Mouse (Mus musculus) lung, postnatal 4 days (tissue): ENCODE measurements around the gene Rpl6.
"Not testable (repeated sequence)": the region's sequence is repeated elsewhere in the genome, so short reads cannot be mapped to it uniquely, and the experiment has no call there.

Experiments
- DNase-seq, 2 experiments: peaks; one replicate each; pipeline ENCODE4 v3.0.0; 2021

The Rpl6 gene

DNA sequence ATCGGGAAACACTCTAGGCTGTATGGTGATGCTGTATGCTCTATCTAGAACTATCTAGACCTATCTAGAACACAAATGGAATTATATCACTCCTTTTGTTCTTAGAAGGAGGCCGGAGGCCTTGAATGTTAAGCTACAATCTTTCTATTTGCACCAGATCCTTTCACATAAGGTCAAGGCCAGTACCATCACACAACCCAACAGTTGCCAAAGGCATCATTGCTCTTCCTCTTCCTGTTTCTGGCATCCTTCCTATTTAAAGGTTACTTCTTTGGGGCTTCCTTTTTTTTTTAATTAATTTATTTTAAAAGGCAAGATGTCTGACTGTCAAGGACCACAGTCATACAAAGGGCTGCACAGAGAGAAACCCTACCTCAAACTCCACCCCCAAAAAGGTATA, 6.9 kb upstream of the Rpl6 start:
- no peak for DNase-seq

DNA sequence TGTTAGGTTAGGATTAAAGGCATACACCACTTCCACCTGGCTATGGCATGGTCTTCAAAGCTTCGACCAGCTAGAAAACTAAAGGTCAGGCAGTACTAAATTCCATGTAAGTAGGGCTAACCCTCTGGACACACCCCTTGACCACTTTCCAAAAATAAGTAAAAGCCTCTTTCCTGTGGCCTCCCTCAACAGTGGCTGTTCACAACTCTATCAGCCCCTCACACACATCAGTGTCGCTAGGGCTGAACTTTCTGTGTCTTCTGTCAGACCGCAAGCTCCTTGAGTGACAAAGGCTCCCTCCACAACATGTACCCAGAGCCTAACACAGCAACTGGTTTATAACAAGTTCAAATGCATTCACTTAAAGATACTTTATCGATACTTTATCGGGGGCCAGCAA, 5.9 kb upstream of the Rpl6 start:
- DNase-seq = no peak

DNA sequence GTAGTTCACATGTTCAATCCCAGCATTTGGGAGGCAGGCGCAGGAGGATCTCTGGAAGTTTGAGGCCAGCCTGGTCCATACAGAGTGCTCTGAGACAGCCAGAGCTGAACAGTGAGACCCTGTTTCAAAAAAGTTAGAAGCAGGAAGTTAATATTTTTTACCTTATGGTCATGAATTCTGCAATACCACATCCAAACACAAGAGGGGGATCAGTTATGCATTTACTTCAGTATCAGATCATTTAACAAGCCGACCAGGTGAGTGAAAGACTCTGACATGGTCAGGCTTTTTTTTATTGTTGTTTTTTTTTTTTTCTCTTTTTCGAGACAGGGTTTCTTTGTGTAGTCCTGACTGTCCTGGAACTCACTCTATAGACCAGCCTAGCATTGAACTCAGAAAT, 2.5 kb upstream of the Rpl6 start:
- no peak for DNase-seq

DNA sequence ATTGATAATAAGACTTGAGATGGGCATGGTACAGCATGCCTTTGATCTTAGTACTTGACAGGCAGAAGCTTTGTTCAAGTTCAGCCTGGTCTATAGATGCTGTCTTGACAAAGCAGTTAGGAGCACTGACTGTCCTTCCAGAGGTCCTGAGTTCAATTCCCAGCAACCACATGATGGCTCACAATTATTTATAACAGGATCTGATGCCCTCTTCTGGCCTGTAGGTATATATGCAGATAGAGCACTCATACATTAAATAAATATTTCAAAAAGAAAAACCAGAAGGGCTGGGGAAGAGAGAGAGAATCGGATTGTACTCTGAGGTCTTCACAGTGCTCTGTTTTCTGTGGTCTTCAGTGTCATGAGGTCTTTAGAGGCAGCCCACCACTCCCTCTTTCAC, 1.8 kb upstream of the Rpl6 start:
- no peak for DNase-seq

DNA sequence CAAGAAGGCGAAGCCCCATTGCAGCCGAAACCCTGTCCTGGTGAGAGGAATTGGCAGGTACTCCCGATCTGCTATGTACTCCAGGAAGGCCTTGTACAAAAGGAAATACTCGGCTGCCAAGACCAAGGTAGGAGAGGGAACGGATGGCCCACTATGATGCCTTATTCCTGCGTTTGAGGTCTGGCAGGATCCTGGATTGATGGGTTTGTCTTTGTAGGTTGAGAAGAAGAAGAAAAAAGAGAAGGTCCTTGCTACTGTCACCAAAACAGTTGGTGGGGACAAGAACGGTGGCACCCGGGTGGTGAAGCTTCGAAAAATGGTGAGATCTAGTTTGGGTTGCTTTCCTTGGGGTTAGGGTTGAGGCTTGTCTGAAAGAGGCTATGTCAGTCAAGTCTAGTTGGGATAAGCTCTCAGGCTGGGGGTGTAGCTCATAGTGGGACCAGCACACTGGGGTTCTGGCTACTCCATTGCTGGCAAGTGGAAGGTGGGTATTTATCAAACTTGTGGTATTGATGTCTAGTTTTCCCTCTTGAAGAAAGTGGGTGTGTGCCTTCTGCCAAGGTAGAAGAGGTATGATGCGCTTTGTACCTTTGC, 1.4 kb downstream of the Rpl6 start:
- DNase-seq = not testable (repeated sequence)

DNA sequence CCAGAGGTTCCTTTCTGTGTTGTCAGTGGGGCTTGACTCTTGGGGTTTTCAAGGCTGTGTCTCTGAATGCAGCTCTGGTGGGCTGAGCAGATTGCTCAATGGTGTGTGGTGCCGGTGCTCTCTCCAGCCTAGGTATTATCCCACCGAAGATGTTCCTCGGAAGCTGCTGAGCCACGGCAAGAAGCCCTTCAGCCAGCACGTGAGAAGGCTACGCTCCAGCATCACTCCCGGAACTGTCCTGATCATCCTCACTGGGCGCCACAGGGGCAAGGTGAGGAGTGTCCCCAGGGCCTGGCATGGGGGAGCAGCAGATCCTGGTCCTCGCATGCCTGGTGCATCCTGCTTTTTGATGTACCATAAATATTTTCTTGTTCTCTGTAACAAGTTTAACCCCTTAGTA, 2.3 kb downstream of the Rpl6 start:
- DNase-seq = no peak

DNA sequence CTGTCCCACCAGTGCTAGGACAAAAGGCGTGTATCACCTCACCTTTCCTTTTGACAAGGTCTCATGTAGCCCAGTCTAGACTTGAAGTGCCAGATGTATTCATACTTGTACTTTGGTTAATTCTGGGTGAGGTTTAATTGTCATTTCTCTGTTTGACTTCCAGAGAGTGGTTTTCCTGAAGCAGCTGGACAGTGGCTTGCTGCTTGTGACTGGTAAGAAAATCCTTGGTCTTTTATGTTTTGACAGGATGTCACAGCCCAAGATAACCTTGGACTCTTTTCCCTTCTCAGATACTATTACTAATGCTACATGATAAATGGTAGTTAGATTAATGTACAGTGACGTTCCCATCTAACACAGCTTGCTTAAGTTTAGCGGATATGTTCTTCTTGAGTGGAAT, 2.7 kb downstream of the Rpl6 start:
- DNase-seq = no peak

DNA sequence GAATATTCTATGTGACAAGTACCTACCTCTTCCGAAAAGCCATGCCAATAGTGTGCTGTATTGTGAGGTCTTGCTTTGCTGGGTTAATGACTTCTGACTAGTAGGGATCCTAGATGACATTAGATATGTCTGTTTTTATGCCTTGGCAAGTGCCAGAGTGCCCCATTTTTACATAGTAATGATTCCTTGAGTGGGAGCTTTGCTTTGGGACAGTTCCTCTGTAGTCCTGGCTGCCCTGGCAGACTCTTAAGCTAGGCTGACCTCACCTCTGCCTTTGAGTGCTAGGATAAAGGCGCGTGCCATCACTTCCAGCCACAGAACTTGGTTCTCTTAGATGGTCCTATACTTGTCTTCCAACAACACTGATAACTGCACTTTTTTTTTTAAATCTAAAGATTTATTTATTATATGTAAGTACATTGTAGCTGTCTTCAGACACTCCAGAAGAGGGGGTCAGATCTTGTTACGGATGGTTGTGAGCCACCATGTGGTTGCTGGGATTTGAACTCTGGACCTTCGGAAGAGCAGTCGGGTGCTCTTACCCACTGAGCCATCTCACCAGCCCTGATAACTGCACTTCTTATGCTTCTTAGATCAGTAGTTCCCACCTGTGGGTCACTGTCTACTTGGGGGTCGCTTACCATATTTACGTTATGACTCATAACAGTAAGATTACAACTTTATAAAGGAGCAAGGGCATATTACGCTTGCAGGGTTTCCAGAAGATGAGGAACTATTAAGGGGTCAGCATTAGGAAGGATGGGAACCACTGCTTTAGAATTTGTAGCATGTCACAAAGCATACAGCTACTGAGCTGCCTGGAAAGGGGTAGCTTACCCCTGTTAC, 5.7 kb downstream of the Rpl6 start:
- DNase-seq = no peak

DNA sequence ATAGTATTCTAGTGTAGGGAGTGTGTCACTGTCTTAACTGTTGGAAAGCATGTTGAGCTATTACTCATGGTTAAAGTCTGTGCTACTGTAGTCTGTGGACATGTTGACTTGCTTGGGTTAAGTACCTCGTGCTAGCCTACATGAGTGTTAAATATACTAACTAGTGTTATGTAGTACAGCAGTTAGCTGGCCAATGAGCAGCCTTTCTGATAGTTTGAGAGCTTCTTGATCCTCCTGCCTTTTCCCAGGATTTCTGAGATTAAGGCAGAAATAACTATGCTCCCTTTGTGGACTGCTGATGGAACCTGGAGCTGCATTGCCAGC, 6.3 kb downstream of the Rpl6 start:
- DNase-seq = no peak

DNA sequence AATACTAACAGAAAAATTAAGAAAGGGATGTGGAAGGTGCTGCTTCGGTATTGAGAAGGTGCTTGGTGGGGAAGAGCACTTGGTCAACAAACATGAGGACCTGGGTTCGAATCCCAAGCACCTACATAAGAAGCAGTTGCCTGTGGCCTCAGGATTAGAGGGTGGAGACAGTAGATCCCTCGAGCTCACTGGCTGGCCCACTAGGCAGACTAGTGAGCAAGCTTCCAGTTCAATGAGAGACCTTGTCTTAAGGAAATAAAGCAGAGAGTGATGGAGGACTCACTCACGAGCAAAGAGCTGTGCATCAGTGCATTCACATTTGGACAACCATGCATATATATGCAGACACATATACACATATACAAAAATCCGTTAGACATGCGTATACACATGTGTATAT, 7.8 kb downstream of the Rpl6 start:
- no peak for DNase-seq

DNA sequence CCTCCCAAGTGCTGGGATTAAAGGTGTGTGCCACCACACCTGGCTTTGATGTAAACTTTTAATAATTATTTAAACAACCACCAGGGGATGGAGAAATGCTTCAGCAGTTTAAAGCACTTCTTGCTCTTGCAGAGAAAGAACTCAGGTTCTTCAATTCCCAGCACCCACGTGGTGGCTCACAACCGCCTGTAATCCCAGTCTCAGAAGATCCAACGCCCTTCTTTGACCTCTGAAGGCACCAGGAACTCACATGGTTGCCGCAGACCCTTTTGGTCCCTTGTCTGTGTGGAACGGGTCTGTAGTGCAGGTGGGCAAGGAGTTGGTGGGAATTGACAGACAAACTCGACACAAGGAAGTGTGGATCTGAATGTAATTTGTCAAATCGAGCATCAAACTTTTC, 10.4 kb downstream of the Rpl6 start:
- DNase-seq = no peak

DNA sequence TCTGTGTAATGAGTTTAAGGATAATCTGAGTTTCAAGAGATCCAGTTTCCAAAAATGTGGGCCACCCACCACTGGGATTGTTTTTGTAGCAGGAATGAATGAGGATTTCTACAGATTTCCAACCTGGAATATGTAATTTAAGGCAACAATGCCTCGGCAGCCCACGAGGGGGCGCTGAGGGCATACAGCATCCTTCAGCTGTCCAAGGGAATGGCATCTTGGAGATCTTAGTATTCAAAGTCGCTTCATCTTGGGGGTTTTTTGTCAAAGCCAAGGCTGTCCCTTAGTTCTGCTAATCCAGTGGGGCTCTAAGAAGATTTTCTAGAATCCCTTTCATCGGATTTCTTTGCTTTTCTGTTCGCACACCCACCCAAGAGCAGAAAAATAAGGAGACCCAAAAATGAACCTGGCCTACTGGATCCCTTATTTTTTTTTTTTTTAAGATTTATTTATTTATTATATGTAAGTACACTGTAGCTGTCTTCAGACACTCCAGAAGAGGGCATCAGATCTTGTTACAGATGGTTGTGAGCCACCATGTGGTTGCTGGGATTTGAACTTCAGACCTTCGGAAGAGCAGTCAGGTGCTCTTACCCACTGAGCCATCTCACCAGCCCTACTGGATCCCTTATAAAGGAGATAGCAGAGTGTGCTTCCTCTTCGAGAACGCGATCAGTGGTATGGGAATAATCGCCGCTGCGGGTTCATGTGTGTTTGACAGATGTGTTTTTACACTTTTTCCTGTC, 11.3 kb downstream of the Rpl6 start:
- DNase-seq = peak; percentile 62 to 76

DNA sequence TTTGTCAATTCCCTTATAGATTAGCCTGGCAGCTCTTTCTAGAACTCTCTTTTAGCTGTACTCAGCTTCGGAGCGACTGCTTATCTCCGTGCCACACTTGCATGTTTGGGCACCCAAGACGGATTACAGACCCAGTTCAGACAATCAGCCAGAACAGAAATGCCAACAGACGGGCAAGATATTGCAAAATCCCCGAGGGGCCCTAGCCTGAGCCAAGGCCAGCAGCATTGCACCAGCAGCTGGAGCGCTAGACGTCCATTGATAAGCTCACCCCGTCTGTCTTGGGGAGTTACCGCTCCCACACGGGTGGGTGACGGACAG, 11.8 kb downstream of the Rpl6 start:
- peak in 1 of 2 experiments; percentile 25 for DNase-seq

DNA sequence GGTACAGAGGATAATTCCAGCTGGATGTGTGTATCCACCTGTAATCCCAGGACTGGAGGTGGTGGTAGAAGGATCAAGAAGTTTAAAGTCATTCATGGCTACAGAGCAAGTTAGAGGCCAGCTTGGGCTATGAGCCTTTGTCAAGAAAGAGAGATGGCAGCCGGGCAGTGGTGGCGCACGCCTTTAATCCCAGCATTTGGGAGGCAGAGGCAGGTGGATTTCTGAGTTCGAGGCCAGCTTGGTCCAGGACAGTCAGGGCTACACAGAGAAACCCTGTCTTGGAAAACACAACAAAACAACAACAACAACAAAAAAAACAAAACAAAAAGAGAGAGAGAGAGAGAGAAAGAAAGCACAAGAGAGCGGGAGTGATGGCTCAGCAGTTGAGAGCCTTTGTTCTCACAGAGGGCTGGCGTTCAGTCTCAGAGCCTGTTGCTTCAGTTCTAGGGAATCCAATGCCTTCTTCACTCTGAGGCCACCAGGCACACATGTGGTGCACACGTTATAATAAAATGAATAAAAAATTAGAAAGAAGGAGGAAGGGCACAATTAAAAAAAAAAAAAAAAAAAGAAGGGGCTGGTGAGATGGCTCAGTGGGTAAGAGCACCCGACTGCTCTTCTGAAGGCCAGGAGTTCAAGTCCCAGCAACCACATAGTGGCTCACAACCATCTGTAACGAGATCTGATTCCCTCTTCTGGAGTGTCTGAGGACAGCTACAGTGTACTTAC, 12.5 kb downstream of the Rpl6 start:
- DNase-seq = not testable (repeated sequence)

DNA sequence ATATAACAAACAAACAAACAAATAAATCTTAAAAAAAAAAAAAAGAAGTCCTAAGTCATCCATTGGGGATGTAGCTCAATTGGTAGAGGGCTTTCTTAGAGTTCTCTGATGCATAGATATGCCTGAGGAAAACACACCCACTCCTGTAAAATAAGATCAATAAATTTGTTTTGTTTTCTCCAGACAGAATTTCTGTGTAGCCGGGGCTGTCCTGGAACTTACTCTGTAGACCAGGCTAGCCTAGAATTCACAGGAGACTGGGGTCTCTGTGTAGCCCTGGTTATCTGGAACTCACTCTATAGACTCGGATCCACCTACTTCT, 13.0 kb downstream of the Rpl6 start:
- DNase-seq = no peak

DNA sequence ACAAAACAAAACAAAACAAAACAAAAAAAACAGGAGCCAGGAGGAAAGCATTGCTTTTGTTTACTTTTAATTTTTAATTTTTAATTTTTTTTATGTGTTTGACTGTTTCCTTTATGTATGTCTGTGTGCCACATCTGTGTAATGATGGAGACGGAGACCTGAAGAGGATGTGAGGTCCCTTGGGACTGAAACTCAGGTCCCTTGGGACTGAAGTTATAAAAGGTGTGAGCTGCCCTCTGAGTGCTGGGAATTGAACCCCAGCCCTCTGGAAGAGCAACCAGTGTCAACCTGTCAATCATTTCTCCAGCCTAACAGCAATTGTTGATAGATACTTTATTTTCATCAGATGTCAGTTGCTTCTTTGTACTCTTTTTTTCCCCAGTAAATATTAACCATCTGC, 14.9 kb downstream of the Rpl6 start:
- no peak for DNase-seq

DNA sequence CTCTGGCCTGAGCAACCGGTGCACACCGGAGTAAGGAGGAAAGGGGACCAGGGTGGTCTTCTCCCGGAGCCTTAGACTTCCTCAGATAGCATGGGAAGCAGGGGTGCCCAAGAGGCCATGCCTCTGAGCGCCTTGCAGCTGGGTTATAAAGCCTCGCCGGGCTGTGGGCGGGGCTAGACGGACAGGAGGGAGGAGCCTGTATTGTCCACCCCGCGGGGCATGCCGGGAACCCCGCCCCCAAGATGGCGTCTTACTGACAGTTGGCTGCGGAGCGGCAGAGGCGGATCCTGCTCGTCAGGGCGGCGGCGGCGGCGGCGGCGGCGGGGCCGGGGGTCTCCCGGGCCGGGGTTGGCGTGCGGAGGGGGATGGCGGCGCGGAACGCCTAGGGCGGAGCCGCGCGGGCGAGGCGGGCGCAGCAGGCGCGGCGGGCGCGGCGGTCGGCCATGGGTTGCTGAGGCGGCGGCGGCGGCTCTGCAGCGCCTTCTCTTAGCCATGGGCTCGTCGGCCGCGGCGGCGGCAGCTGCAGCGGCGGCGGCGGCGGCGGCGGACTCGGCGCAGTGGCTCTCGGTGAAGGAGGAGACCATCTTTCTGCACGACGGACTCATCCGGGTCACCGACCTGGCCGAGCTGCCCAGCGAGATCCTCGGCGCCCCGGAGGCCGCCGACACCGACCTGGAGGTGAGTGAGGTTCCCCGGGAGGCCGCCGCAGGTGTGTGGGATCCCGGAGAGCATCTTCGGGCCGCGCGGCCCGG, 15.9 kb downstream of the Rpl6 start, which contains the start of gene Hectd4:
Gene Hectd4, plus strand, starts transcription at position 240 of the 752 bp plus-strand sequence.
- DNase-seq = peak; percentile 96 to 98

DNA sequence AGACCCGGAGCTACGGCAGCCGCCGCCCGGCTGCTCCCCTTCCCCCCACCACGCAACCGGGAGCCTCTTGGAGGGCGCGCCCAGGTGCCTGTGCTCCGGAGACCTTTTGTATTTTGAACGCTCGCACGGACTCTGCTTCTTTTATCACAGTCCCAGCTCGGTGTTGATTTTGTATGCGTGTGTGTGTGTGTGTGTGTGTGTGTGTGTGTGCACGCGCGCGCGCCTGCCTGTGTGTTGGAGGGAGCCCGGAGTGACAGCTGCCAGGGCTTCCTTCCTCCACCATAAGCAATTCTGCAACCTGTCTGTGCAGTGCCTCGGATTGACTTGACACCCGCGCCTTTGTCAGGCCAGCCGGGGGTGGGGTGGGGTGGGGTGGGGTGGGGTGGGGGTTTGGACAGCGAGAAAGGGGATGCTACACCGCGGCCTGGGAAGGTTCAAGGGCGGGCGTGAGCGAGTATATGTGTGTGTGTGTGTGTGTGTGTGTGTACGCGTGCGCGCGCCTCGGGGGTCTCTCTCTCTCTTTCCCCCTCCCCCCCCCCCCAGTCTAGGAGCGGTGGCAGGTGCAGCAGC, 16.5 kb downstream of the Rpl6 start:
- peak; percentile 35 to 46 for DNase-seq

DNA sequence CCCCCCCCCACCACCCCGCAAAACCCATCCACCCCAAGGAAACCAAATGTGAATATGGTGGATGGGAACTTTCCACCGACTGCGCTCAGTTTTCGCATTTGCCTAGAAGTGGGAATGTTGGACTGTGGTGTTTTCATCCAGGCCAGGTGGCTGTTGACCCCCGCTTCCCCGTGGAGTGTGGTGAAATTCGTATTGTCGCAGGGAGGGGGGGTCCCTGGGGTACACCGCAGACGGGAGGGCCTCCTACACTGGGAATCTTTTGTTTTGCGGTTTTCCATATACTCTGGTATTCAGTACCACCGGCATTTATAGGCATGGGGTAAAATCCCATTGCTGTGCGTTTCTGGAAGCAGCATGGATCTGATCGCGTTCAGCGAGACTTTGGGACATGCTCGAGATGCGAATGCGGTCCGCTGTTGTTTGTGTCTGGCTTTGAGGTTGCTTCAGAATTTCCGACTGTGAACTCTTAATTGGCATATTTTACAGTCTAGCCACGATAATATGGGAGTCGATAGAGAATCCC, 17.1 kb downstream of the Rpl6 start:
- no peak for DNase-seq

DNA sequence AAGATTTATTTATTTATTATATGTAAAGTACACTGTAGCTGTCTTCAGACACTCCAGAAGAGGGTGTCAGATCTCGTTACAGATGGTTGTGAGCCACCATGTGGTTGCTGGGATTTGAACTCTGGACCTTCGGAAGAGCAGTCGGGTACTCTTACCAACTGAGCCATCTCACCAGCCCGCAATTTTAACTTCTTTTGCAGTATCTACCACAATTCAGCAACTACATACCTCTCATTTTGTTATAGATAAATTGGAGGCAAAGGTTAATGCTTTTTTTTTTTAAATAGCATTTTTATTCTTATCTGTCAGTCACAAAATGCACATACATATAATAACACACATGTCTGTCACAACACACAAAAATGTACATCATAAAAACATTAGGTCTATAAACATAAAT, 19.7 kb downstream of the Rpl6 start:
- DNase-seq = not testable (repeated sequence)

DNA sequence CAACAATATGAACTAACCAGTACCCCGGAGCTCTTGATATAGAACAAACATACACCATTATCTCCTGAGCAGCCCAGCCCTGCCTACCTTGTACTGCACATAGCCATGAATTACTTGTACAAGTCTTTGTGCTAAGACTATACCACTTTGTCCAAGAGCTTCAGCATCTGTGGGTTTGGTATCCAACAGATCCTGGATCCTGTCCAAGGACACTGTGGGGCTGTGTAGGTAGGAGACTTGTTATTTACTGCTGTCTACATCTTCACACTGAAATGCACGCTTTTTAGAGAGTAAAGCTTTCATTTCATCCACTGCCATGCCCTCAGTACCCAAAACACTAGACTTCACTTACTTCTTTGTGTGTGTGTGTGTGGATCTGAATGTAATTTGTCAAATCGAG, 20.6 kb downstream of the Rpl6 start:
- DNase-seq = no peak

DNA sequence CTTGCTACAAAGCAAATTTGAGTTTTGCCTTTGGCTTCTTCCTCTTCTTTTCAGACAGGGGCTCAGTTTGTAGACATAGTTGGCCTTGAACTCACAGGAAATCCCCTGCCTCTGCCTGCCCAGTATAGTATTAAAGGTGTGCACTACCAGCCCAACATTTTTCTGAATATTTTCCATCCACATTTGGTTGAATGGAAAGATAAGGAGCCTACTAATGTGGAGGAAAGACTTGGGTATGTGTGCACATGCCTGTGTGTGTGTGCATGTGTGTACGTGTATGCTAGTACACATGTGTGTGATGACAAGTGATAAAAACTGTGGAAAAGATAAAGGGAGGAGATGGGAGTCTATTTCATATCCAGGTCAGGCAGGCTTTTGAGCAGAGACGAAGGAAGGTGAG, 21.6 kb downstream of the Rpl6 start:
- no peak for DNase-seq
